Mouse (Mus musculus) hindbrain, postnatal 0 days (tissue): ENCODE measurements around the gene Git1. TPM values are rescaled to one million over a fixed set of nuclear protein-coding genes. Genes with fewer than 3 reads are reported as not detected.
A peak's percentile ranks its signal among the peaks of the same experiment; 100 is the strongest.

Source experiments
- ATAC-seq: fragments of 200-750 bp; cut with Nextera tagmentation; 2 replicates; pipeline ENCODE4 v1.8.0; 2017; ENCODE audit warnings: mild to moderate bottlenecking, moderate TSS enrichment, moderate library complexity
- DNase-seq: peaks from one replicate; pipeline ENCODE4 v3.0.0-alpha.2; 2015; ENCODE audit warnings: low spot score
- H3K27ac ChIP-seq: fragments of 300-500 bp; sonication (generic); 2 replicates; pipeline ENCODE4 v1.5.1; 2014; ENCODE audit warnings: mild to moderate bottlenecking
- H3K27me3 ChIP-seq: fragments of 300-500 bp; sonication (generic); 2 replicates; pipeline ENCODE4 v1.6.1; 2014; ENCODE audit warnings: low read length, mixed read lengths; ENCODE audit not compliant: insufficient read depth
- H3K36me3 ChIP-seq: fragments of 300-500 bp; sonication (generic); 2 replicates; pipeline ENCODE4 v1.6.1; 2014; ENCODE audit warnings: low read length, mixed read lengths; ENCODE audit not compliant: insufficient read depth
- H3K4me1 ChIP-seq: fragments of 300-500 bp; sonication (generic); 2 replicates; pipeline ENCODE4 v1.6.1; 2014; ENCODE audit warnings: antibody characterized with exemption, low read length, mixed read lengths; ENCODE audit not compliant: insufficient read depth
- H3K4me2 ChIP-seq: fragments of 300-500 bp; sonication (generic); 2 replicates; pipeline ENCODE4 v1.6.1; 2014; ENCODE audit warnings: low read depth, mild to moderate bottlenecking, low read length, moderate library complexity, mixed read lengths
- H3K4me3 ChIP-seq: fragments of 300-500 bp; sonication (generic); 2 replicates; pipeline ENCODE4 v1.5.1; 2014; ENCODE audit warnings: low read length
- H3K9ac ChIP-seq: fragments of 300-500 bp; sonication (generic); replicated peaks from 2 replicates; pipeline ENCODE4 v1.6.1; 2014; ENCODE audit warnings: mild to moderate bottlenecking, low read length, moderate library complexity, mixed read lengths
- H3K9me3 ChIP-seq: fragments of 300-500 bp; sonication (generic); 2 replicates; pipeline ENCODE4 v1.6.1; 2016; ENCODE audit warnings: low read length, mixed read lengths
- CTCF ChIP-seq: IDR thresholded peaks from 2 replicates; pipeline ENCODE4 v1.5.1; 2016; ENCODE audit warnings: antibody characterized with exemption, control low read depth, low read depth
- WGBS: fragments of 180-500 bp; shearing (Covaris S2); extraction: QIAGEN DNeasy Blood & Tissue Kit; methylation state at CpG from one replicate; pipeline ENCODE4 v1.1.7; 2014; 5-methylcytosine and 5-hydroxymethylcytosine counted together
- polyA plus RNA-seq: library from polyadenylated mRNA; unstranded; fragments of >200 nt; fragmentation: Nextera tagmentation; extraction: Ambion mirVana; gene quantifications from 2 replicates; pipeline ENCODE4 v1.2.1, GENCODE M21; 2015
- total RNA-seq: library from RNA; depleted of rRNA; stranded (reverse); fragments of >200 nt; gene quantifications from 2 replicates; pipeline ENCODE4 v1.2.3, GENCODE M21; 2014; rRNA removed

Git1 gene
- total RNA-seq (126 and 127 TPM in 2 replicates), polyA plus RNA-seq (13.8 and 15.0 TPM in 2 replicates)

GRCm38 (mm10) chr11:77493512-77494343 is at the start of gene Git1:
Gene Git1 (plus strand): TSS chr11:77493562.
- H3K4me3 ChIP-seq = peak within 1 kb of the TSS; percentile 93
- H3K27me3 ChIP-seq = no peaks in the 10 kb centered on the region
- peak within 1 kb of the TSS; percentile 94 for H3K4me2 ChIP-seq
- no peaks in the 10 kb centered on the region for H3K9me3 ChIP-seq
- H3K9ac ChIP-seq = peak within 1 kb of the TSS; percentile 97
- no peaks in the 10 kb centered on the region for H3K36me3 ChIP-seq
- TF ChIP-seq CTCF = peak; percentile 12
- H3K27ac ChIP-seq = peak within 1 kb of the TSS; percentile 95
- H3K4me1 ChIP-seq = peaks cover 38% of the 10 kb centered on the region
- DNase-seq (peak; percentile 62), ATAC-seq (no peak; the same call in 1 of the 2 replicates)
- under 1% methylated on average over 50 of the region's 74 CpGs for WGBS

GRCm38 (mm10) chr11:77444939-77445338 is 48.4 kb upstream of the Git1 start:
- no peak for DNase-seq
- Histone ChIP-seq H3K36me3 (peaks cover 21% of the 10 kb centered on the region), H3K4me1 (no peaks in the 10 kb centered on the region), H3K9me3 (no peaks in the 10 kb centered on the region), H3K4me3 (no peak overlapping the region), H3K27me3 (no peaks in the 10 kb centered on the region), H3K9ac (no peak overlapping the region), H3K27ac (no peak overlapping the region), H3K4me2 (no peak overlapping the region)
- ATAC-seq = no peak
- no peak for TF ChIP-seq CTCF
- 62% methylated on average over 2 of the region's 2 CpGs for WGBS

DNA sequence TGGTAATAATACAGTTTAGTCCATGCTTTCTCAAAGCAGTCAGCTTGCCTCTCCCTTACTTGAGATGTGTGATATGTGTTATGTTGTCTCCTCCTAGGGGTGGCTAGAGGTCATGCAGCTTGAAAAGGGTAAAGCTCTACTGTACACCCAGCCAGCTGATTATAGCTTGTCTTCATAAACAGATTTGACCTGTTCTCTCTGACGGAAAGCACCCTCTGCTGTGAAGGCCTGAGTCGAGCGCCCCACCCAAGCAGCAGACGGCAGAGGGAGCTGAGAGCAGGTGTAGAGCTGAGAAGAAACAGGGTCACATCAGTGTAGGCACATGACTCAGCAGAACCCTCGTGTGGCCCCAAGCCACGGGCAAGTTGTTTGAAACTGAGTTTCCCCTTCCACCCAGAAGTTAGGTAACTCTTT is 46.7 kb upstream of the Git1 start:
- TF ChIP-seq CTCF = peak; percentile 83
- ATAC-seq (0 out of 2 replicates have a peak, but pooled peaks have one; percentile 55), DNase-seq (peak; percentile 71)
- no peak overlapping the region for H3K27ac ChIP-seq
- no peak overlapping the region for H3K4me3 ChIP-seq
- no peaks in the 10 kb centered on the region for H3K9me3 ChIP-seq
- 56% methylated on average over 6 of the region's 6 CpGs for WGBS
- H3K4me2 ChIP-seq = no peak overlapping the region
- no peak overlapping the region for H3K9ac ChIP-seq
- H3K27me3 ChIP-seq = no peaks in the 10 kb centered on the region
- H3K4me1 ChIP-seq = no peaks in the 10 kb centered on the region
- peaks cover 22% of the 10 kb centered on the region for H3K36me3 ChIP-seq

GRCm38 (mm10) chr11:77449224-77449623 is 44.1 kb upstream of the Git1 start:
- Histone ChIP-seq H3K27me3 (no peaks in the 10 kb centered on the region), H3K4me3 (no peak overlapping the region), H3K36me3 (peaks cover 26% of the 10 kb centered on the region), H3K4me1 (no peaks in the 10 kb centered on the region), H3K9me3 (no peaks in the 10 kb centered on the region), H3K9ac (no peak overlapping the region), H3K4me2 (no peak overlapping the region), H3K27ac (no peak overlapping the region)
- 93% methylated on average over 7 of the region's 7 CpGs for WGBS
- no peak for TF ChIP-seq CTCF
- DNase-seq (no peak), ATAC-seq (no peak)

DNA sequence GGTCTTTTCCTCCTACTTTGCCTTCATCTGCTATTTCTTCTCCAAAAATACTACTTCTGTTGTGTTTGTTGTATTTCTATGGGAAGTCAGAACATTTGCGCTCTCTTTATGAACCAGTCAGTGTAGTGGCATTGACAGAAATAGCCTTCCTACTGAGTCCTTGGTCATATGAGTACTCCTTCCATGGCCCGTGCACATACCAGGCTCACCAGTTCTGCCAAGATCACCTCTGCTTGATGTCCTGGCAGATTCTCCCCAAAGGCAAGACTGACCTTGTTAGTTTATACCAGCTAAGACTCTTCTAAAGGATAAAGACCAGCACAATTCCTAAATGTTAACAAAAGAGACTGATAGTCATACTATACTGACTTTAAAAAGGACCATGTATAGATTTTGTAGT is 41.7 kb upstream of the Git1 start:
- Histone ChIP-seq H3K27me3 (no peaks in the 10 kb centered on the region), H3K4me2 (no peak overlapping the region), H3K27ac (no peak overlapping the region), H3K4me1 (no peaks in the 10 kb centered on the region), H3K36me3 (peaks cover 30% of the 10 kb centered on the region), H3K9ac (no peak overlapping the region), H3K9me3 (no peaks in the 10 kb centered on the region), H3K4me3 (no peak overlapping the region)
- DNase-seq = no peak
- WGBS = 91% methylated on average over 2 of the region's 2 CpGs
- no peak for ATAC-seq
- no peak for TF ChIP-seq CTCF

GRCm38 (mm10) chr11:77453388-77453787 is 40.0 kb upstream of the Git1 start:
- DNase-seq (no peak), ATAC-seq (no peak)
- no peak overlapping the region for H3K4me3 ChIP-seq
- no peaks in the 10 kb centered on the region for H3K4me1 ChIP-seq
- no peak overlapping the region for H3K27ac ChIP-seq
- no peak overlapping the region for H3K9ac ChIP-seq
- peaks cover 30% of the 10 kb centered on the region for H3K36me3 ChIP-seq
- no peak overlapping the region for H3K4me2 ChIP-seq
- no peaks in the 10 kb centered on the region for H3K27me3 ChIP-seq
- 94% methylated on average over 2 of the region's 2 CpGs for WGBS
- no peak for TF ChIP-seq CTCF
- no peaks in the 10 kb centered on the region for H3K9me3 ChIP-seq
